Mouse (Mus musculus): ENCODE measurements around the gene Nploc4.

Nploc4 gene

GRCm38 (mm10) chr11:120377337-120377736 lies 60.2 kb downstream of the Nploc4 start:
- DNase-seq = no peak

GRCm38 (mm10) chr11:120376302-120377160 lies 61.0 kb downstream of the Nploc4 start:
- DNase-seq = no peak

DNA sequence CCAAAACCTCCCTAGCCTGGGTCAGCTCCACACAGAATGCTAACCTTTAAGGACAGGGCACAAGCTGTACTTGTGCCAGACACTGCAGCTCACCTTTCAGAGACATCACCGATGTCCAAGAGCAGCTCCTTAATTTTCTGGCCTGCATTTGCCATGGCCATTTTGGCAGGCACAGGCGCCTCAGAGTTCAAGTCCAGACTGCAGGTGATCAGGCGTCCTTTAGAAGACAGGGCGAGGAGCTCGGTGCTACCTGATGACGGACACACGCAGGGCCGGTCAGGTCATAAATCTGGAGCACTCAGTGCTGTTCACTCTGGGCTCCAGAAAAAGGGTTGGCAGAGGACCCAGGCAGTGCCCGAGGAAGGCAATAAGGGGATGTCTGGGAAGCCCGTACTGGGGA lies 62.2 kb downstream of the Nploc4 start:
- DNase-seq = no peak

DNA sequence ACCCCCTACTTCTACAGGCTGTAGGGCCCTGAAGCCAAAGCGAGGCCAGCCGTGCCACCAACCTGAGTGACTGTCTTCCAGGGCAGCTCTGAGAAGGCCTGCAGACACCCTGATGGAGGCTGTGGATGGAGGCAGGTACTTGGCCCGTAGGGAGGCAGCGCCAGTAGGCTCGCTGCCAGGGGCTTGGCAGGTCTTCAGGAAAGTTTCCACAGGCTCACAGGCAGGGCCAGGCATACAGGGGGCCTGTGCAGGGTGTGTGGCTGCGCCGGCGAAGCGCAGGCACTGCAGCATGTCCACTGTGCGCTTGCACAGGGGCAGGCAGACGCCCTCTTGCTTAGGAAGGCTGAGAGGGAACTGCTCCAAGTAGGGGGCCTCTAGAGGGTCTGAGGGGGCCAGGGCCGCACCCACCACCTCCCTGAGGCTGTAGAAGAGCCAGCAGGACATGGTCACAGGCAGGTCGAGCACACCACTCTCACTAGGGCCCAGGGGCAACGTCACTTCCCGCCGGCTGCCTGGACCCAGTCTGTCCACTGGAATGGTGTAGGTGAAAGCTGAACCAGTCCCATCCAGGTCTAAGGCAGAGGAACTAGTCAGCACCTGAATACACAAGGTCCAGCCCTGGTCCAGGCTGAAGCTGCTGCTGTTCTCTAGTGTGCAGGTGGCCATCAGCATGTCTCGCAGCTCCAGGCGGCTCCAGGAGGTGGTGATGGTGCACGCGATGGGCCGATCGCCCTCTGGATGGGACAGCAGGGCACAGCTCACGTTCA lies 63.5 kb downstream of the Nploc4 start:
- DNase-seq = no peak

GRCm38 (mm10) chr11:120373025-120373424 lies 64.5 kb downstream of the Nploc4 start:
- no peak for DNase-seq

GRCm38 (mm10) chr11:120369656-120370055 lies 67.9 kb downstream of the Nploc4 start:
- DNase-seq = peak in 1 of 2 experiments; percentile 37

DNA sequence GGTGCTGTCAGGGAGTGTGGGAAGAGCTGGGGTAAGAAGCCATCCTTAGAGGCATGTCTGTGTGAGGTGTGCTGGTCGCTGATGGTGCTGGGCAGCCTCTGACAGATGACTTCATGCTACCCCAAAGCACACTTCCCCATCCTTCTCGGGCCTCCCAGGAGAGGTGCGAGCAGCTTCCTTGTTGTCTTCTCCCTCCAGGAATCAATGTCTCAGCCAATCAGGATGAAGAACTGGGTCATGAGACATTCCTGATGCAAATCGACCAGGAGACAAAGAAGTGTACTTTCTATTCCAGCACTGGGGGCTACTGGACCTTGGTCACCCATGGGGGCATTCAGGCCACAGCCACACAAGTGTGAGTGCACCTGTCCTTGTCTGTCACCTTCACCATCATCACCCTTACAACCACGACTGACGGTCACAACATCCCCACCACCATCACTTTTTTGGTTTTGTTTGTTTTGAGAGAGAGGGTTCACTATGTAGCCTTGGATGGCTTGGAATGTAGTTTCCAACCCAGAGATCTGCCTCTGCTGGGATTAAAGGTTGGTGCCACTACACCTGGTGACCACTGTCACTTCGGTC lies 71.0 kb downstream of the Nploc4 start:
- no peak for DNase-seq

DNA sequence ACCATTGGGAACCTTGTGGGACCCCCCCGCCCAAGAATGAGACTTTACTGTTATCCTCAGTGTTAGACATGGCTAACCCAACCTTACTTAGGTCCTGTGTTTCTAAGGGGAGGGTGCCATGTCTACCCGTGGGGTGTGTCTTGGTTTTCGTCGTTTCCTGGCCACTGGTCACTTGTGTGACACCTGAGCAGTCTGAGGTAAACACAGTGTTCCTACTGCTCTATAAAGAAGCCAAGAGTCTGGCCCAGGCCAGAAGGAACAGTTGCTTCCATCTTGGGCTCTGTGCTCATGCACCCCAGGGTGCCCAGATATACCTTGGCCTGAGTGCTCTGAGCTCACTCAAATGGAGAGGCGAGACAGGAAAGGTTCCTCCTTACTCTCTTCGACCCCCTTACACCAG lies 74.6 kb downstream of the Nploc4 start:
- no peak for DNase-seq

DNA sequence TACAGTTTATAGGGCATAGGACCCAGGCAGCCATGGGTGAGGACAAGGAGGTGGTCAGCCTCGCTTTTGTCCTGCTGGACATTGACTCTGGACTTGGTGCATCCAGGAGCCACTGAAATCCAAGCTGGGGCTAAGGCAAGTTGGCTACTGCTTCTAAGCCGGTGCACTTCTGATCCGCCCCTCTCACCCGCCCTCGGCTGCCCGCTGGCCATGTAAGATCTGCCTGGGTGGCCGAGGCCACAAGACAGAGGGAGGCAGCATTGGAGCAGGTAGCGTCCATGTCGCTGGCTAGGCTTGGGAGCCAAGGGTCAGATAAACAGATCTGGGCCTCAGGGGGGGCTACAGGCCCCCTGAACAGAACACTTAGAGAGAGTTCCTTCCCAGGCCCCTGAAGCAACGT lies 76.2 kb downstream of the Nploc4 start, which contains the start of gene Fscn2:
TSS of gene Fscn2 (plus strand) at position 240 of the 400 bp plus-strand sequence.
- DNase-seq = no peak

- DNase-seq = no peak
These were observed 76.8 kb downstream of the Nploc4 start for GRCm38 (mm10) chr11:120360755-120361154.

DNA sequence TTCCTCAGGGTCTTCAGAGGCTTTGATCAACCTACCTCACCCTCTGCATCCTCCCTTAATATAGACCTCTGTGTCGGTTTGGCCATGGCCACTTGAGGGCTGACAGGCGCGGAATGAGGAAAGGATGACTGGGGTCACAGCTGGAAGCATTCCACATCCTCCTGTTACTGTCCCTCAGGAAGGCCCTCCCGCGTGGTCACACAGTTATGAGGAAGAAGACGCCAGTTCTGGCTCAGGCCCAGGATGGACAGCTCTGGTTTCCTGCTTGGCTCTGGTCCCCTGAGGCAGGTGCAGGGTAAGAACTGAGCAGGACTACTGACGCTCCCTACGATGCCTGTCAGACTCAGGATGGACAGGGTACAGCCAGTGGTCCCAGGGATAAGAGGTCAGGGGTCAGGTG lies 77.4 kb downstream of the Nploc4 start:
- peak in 1 of 2 experiments; percentile 45 for DNase-seq

DNA sequence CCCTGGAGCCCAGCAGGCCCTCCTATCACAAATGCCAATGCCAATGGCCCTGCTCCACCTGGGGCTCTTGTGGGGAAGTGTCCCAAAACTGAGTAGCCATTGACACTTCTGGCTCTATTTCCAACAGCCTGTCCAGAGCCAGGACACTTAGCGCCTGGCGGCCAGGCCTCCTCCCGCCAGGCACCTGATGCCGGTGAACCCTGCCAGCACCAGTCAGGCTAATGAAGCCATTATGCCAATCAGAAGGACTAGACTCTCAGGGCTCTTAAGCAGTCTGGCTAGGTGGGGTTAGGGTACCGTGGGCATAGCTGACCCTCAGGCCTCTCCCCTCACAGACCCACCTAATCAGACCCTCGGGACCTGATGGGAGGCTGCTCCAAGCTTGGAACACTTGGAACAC lies 78.1 kb downstream of the Nploc4 start:
- peak; percentile 49 to 53 for DNase-seq

GRCm38 (mm10) chr11:120357791-120358401 lies 79.6 kb downstream of the Nploc4 start:
- DNase-seq = peak in 1 of 2 experiments; percentile 18

- peak in 1 of 2 experiments; percentile 1 for DNase-seq
These were observed 80.6 kb downstream of the Nploc4 start for GRCm38 (mm10) chr11:120356900-120357299.

DNA sequence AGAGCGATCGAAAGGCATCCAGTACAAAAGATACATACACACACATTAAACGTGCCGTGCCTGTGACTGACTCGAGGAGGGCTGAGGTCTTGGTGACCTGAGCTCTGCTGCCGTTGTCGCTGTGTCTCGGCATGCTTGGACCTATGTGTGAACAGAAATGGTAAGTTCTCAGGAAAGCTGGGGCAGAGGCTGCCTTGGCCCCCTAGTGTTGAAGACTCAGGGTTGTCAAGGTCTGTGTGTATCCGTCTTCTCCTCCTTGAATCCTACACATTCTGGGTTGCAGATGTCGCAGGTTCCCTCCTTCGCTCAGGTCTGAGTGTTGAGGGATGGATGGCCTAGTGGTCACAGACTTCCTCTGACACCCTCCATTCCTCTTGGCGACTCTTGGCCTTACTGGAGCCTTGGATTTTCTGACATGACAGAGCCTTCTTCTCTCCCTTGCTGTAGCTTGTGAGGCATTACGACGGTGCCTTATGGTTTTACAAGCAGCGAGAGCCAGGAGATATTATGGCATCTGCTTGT lies 81.1 kb downstream of the Nploc4 start:
- DNase-seq = peak in 1 of 2 experiments; percentile 1

DNA sequence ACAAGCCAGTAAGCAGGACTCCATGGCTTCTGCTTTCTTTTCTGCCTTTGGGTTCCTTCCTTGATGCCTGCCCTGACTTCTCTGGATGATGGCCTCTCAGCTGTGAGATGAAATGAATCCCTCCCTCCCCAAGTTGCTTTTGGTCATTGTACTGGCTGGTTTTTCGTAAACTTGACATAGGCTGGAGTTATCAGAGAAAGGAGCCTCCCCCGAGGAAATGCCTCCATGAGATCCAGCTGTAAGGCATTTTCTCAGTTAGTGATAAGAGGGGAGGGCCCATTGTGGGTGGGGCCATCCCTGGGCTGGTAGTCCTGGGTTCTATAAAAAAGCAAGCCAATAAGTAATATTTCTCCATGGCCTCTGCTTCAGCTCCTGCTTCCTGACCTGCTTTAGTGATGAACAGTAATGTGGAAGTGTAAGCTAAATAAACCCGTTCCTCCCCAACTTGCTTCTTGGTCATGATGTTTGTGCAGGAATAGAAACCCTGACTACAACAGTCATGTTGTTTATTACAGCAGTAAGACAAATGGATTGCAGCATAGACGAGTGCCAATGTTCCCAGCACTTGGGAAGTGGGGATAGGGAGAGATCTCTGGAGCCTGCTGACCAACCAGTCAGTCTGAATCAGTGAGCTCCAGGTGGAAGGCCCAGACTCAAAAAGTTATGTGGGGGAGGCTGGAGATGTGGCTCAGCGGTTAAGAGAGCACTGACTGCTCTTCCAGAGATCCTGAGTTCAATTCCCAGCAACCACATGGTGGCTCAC lies 82.0 kb downstream of the Nploc4 start:
- peak in 1 of 2 experiments; percentile 0 for DNase-seq

GRCm38 (mm10) chr11:120354304-120355276 lies 82.9 kb downstream of the Nploc4 start:
- peak in 1 of 2 experiments; percentile 1 for DNase-seq

DNA sequence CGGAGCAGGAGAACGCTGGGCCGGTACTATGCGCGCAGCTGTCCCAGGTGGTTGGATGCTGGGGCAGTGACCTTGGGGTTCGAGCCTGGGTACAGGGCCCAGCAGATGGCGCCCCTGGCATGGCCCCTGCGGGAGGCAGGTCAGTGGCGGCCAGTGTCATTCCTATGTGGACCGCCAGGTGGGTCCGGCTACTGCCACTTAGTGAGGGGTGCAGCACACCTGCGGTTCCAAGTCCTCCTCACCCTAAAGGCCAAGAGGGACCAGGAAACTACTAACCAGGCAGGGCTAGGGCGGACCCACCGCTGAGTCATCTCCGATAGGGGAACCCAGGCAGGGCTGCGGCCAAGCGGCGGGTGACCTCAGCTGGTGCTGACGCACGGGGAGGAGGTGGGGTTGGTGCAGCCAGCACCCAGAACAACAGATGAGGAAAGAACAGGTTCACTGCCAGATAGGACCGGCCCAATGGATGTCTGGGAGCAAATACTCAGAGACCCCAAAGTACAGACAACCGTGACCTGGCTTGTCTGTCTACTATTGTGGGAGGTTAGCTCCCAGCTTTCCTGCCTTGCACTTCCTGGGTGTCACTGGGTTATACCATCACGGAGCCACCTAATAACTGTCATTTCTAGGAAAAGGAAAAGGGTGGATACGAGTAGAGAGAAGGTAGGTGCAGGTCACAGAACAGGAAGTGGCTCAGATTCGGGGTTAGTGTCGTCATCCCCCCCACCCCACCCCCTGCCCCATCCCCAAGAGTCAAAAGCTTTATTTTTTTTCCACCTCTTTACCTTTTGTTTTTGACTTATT lies 83.8 kb downstream of the Nploc4 start:
- DNase-seq = peak; percentile 57 to 72

DNA sequence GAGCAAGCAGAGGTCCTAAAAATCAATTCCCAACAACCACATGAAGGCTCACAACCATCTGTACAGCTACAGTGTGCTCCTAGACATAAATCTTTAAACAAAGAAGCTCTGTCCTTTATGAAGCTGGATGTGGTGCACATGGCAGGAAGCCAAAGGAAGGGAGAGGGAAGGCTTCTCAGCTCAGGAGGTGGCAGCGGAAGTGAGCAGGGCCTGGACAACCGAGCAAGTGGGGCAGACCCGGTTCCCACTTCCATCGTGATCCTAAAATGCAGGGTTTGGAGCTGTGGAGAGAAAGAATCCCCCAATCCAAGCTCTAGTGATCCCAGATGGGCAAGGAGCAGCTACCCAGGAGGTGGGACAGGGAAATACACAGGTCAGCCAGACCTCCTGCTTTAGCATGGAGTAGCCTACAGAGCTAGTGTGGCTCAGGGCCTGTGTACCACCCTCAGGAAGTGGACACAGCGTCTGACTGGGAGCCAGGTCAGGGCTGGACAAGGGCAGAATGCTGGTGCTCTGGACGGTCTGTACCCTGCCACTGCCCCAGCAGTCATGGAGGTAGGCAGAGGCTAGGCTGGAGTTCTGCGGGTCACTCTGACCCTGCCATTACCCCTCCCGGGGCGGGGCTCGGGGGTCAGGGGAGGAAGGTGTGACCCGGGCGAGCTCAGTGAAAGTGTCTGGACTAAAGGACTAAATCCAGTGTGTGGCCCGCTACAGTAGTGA lies 84.8 kb downstream of the Nploc4 start:
- DNase-seq = no peak

Measured in cerebellum, postnatal 36 days (tissue).